Mouse (Mus musculus) forebrain, embryonic 16.5 days (tissue): Measurements from ENCODE around the gene C1qc. TPM values are rescaled to one million over a fixed set of nuclear protein-coding genes. Genes with fewer than 3 reads are reported as not detected.

ENCODE experiments used
- ATAC-seq: fragments of 200-750 bp; cut with Nextera tagmentation; 2 replicates; pipeline ENCODE4 v1.8.0; 2017; ENCODE audit warnings: mild to moderate bottlenecking, moderate library complexity
- H3K27ac ChIP-seq: fragments of 300-500 bp; sonication (generic); 2 replicates; pipeline ENCODE4 v1.5.1; 2014; ENCODE audit warnings: low read length, control low read depth
- H3K27me3 ChIP-seq: fragments of 300-500 bp; sonication (generic); replicated peaks from 2 replicates; pipeline ENCODE4 v1.6.1; 2014; ENCODE audit warnings: low read length; ENCODE audit not compliant: control insufficient read depth, insufficient read depth
- H3K36me3 ChIP-seq: fragments of 300-500 bp; sonication (generic); 2 replicates; pipeline ENCODE4 v1.6.1; 2014; ENCODE audit not compliant: control insufficient read depth, insufficient read depth
- H3K4me1 ChIP-seq: fragments of 300-500 bp; sonication (generic); replicated peaks from 2 replicates; pipeline ENCODE4 v1.6.1; 2014; ENCODE audit warnings: low read length; ENCODE audit not compliant: control insufficient read depth, insufficient read depth
- H3K4me2 ChIP-seq: fragments of 300-500 bp; sonication (generic); 2 replicates; pipeline ENCODE4 v1.6.1; 2014; ENCODE audit warnings: mild to moderate bottlenecking, low read length, control low read depth
- H3K4me3 ChIP-seq: fragments of 300-500 bp; sonication (generic); replicated peaks from 2 replicates; pipeline ENCODE4 v1.5.1; 2014; ENCODE audit warnings: mild to moderate bottlenecking, low read length, control low read depth
- H3K9ac ChIP-seq: fragments of 300-500 bp; sonication (generic); replicated peaks from 2 replicates; pipeline ENCODE4 v1.6.1; 2014; ENCODE audit warnings: low read depth, low read length, control low read depth
- H3K9me3 ChIP-seq: fragments of 300-500 bp; sonication (generic); 2 replicates; pipeline ENCODE4 v1.6.1; 2016; ENCODE audit warnings: low read length; ENCODE audit not compliant: control insufficient read depth
- WGBS: fragments of 180-500 bp; shearing (Covaris S2); extraction: QIAGEN DNeasy Blood & Tissue Kit; methylation state at CpG from one replicate; pipeline ENCODE4 v1.1.7; 2014; 5-methylcytosine and 5-hydroxymethylcytosine counted together
- polyA plus RNA-seq: library from polyadenylated mRNA; unstranded; fragments of >200 nt; fragmentation: Nextera tagmentation; extraction: Ambion mirVana; gene quantifications from 2 replicates; pipeline ENCODE4 v1.2.1, GENCODE M21; 2015

Gene C1qc
- polyA plus RNA-seq, 1 experiment from 2014 or later = 13.9 TPM

GRCm38 (mm10) chr4:136847166-136847565, 45.7 kb downstream of the C1qc start:
- H3K4me1 ChIP-seq = peaks cover 5% of the 10 kb centered on the region
- no peak for ATAC-seq
- no peak overlapping the region for H3K9ac ChIP-seq
- no peak overlapping the region for H3K4me3 ChIP-seq
- H3K27me3 ChIP-seq = no peaks in the 10 kb centered on the region
- H3K4me2 ChIP-seq = no peak overlapping the region
- H3K9me3 ChIP-seq = no peaks in the 10 kb centered on the region
- no peak overlapping the region for H3K27ac ChIP-seq
- WGBS = 51% methylated on average over 6 of the region's 6 CpGs
- H3K36me3 ChIP-seq = no peaks in the 10 kb centered on the region

GRCm38 (mm10) chr4:136842802-136843201, 50.1 kb downstream of the C1qc start:
- peaks cover 16% of the 10 kb centered on the region for H3K4me1 ChIP-seq
- no peaks in the 10 kb centered on the region for H3K36me3 ChIP-seq
- H3K9ac ChIP-seq = no peak overlapping the region
- H3K27ac ChIP-seq = no peak overlapping the region
- ATAC-seq = no peak
- H3K27me3 ChIP-seq = no peaks in the 10 kb centered on the region
- 88% methylated on average over 10 of the region's 10 CpGs for WGBS
- no peak overlapping the region for H3K4me2 ChIP-seq
- H3K9me3 ChIP-seq = no peaks in the 10 kb centered on the region
- H3K4me3 ChIP-seq = no peak overlapping the region

- Histone ChIP-seq H3K4me2 (no peak overlapping the region), H3K9me3 (no peaks in the 10 kb centered on the region), H3K4me3 (no peak overlapping the region), H3K27me3 (no peaks in the 10 kb centered on the region), H3K27ac (no peak overlapping the region), H3K9ac (no peak overlapping the region), H3K36me3 (no peaks in the 10 kb centered on the region), H3K4me1 (peaks cover 24% of the 10 kb centered on the region)
- 90% methylated on average over 4 of the region's 4 CpGs for WGBS
- ATAC-seq = no peak
Measured at GRCm38 (mm10) chr4:136842033-136842432, 50.8 kb downstream of the C1qc start.

- Histone ChIP-seq H3K9ac (no peak overlapping the region), H3K4me1 (peaks cover 29% of the 10 kb centered on the region), H3K27ac (no peak overlapping the region), H3K4me3 (no peak overlapping the region), H3K4me2 (peak overlapping the region; percentile 22; the same call in 1 of the 2 replicates), H3K27me3 (no peaks in the 10 kb centered on the region), H3K9me3 (no peaks in the 10 kb centered on the region), H3K36me3 (no peaks in the 10 kb centered on the region)
- ATAC-seq = peak; percentile 39; the same call in 1 of the 2 replicates
- 3% methylated on average over 5 of the region's 5 CpGs for WGBS
Measured at GRCm38 (mm10) chr4:136841056-136841455, 51.8 kb downstream of the C1qc start.

Other genes starting within 250 kb of the C1qc start
- gene Ephb2, start 57.1 kb downstream of the C1qc start, polyA plus RNA-seq = 12.3 and 13.1 TPM in 2 replicates
- gene C1qb, start 6.9 kb downstream of the C1qc start, polyA plus RNA-seq = 24.1 and 32.0 TPM in 2 replicates
- 16.8 and 24.6 TPM in 2 replicates for gene C1qa, start 5.7 kb upstream of the C1qc start, polyA plus RNA-seq
- gene Epha8, start 63.8 kb upstream of the C1qc start, polyA plus RNA-seq = 3.7 and 6.7 TPM in 2 replicates
- gene Zbtb40, start 155.7 kb upstream of the C1qc start, polyA plus RNA-seq = 5.3 and 6.0 TPM in 2 replicates